Mouse (Mus musculus) heart, postnatal 0 days (tissue): Measurements from ENCODE around the gene Runx3.

Experiments used
- CTCF ChIP-seq: IDR thresholded peaks from 2 replicates; pipeline ENCODE4 v1.5.1; 2016; ENCODE audit warnings: antibody characterized with exemption, control low read depth, low read depth
- EP300 ChIP-seq: IDR thresholded peaks from 2 replicates; pipeline ENCODE4 v1.6.1; 2016; ENCODE audit warnings: antibody characterized with exemption, low read depth

GRCm38 (mm10) chr4:135159663-135160062, 39.2 kb downstream of the Runx3 start:
- no peak for TF ChIP-seq CTCF
- TF ChIP-seq EP300 = no peak
